Mouse (Mus musculus) kidney, embryonic 16.5 days (tissue): ENCODE measurements at regions not wholly inside any gene's neighbourhood (a gene's known extent, or its start where the extent isn't known, plus 50 kb on each side); places are given as distances from the start of the nearest gene placed in this dataset.

ENCODE experiments used
- ATAC-seq: fragments of 200-750 bp; cut with Nextera tagmentation; 2 replicates; pipeline ENCODE4 v1.8.0; 2017; ENCODE audit warnings: moderate TSS enrichment; ENCODE audit not compliant: low FRiP score, low TSS enrichment
- H3K27ac ChIP-seq: fragments of 300-500 bp; sonication (generic); 2 replicates; pipeline ENCODE4 v1.5.1; 2014; ENCODE audit warnings: low read length
- H3K27me3 ChIP-seq: fragments of 300-500 bp; sonication (generic); 2 replicates; pipeline ENCODE4 v1.6.1; 2014; ENCODE audit warnings: low read length, control low read depth, mixed read lengths; ENCODE audit not compliant: insufficient read depth
- H3K36me3 ChIP-seq: fragments of 300-500 bp; sonication (generic); 2 replicates; pipeline ENCODE4 v1.6.1; 2014; ENCODE audit warnings: low read length, control low read depth, mixed read lengths; ENCODE audit not compliant: insufficient read depth
- H3K4me1 ChIP-seq: fragments of 300-500 bp; sonication (generic); 2 replicates; pipeline ENCODE4 v1.6.1; 2014; ENCODE audit warnings: low read length, control low read depth, mixed read lengths; ENCODE audit not compliant: insufficient read depth
- H3K4me2 ChIP-seq: fragments of 300-500 bp; sonication (generic); replicated peaks from 2 replicates; pipeline ENCODE4 v1.6.1; 2014; ENCODE audit warnings: low read depth, low read length
- H3K4me3 ChIP-seq: fragments of 300-500 bp; sonication (generic); 2 replicates; pipeline ENCODE4 v1.5.1; 2014; ENCODE audit warnings: mild to moderate bottlenecking, low read length
- H3K9ac ChIP-seq: fragments of 300-500 bp; sonication (generic); replicated peaks from 2 replicates; pipeline ENCODE4 v1.6.1; 2014; ENCODE audit warnings: low read length
- H3K9me3 ChIP-seq: fragments of 300-500 bp; sonication (generic); 2 replicates; pipeline ENCODE4 v1.6.1; 2016; ENCODE audit warnings: low read length, control low read depth
- WGBS: fragments of 180-500 bp; shearing (Covaris S2); extraction: QIAGEN DNeasy Blood & Tissue Kit; methylation state at CpG from one replicate; pipeline ENCODE4 v1.1.7; 2014; 5-methylcytosine and 5-hydroxymethylcytosine counted together

DNA sequence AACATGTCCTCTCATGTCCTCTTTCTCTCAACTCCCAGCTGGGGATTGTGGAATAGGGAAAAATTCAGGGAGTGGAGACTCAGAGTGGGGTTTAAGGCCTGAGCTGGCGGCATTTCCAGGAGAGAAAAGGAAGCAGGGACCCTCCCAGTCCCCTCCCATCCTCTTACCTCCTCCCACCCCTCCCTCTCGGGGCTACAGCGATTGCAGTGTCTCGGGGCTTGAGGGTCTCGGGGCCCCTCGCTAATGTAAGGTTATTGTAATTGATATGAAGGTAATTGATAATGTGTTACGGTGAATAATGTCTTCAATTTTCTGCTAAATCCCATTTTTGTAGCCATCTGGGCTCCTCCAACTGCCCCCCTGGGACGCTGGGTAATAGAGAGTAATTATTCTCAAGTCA, 74.2 kb upstream of the Pax2 start:
- Histone ChIP-seq H3K9ac (no peak overlapping the region), H3K9me3 (no peaks in the 10 kb centered on the region), H3K4me3 (no peak overlapping the region), H3K4me1 (peaks cover 16% of the 10 kb centered on the region), H3K27ac (no peak overlapping the region), H3K36me3 (no peaks in the 10 kb centered on the region), H3K27me3 (peaks cover 66% of the 10 kb centered on the region), H3K4me2 (no peak overlapping the region)
- ATAC-seq = no peak
- WGBS = 24% methylated on average over 8 of the region's 8 CpGs

- H3K9me3 ChIP-seq = no peaks in the 10 kb centered on the region
- no peak overlapping the region for H3K9ac ChIP-seq
- WGBS = 7% methylated on average over 12 of the region's 12 CpGs
- no peak overlapping the region for H3K4me3 ChIP-seq
- peaks cover 14% of the 10 kb centered on the region; the same call in 1 of the 2 replicates for H3K4me1 ChIP-seq
- 0 out of 2 replicates have a peak, but pooled peaks have one; percentile 19 for ATAC-seq
- peak overlapping the region; percentile 69; the same call in 1 of the 2 replicates for H3K4me2 ChIP-seq
- H3K27me3 ChIP-seq = peaks cover 60% of the 10 kb centered on the region
- H3K27ac ChIP-seq = no peak overlapping the region
- H3K36me3 ChIP-seq = no peaks in the 10 kb centered on the region
These were observed 72.7 kb upstream of the Pax2 start for GRCm38 (mm10) chr19:44683191-44683590.

DNA sequence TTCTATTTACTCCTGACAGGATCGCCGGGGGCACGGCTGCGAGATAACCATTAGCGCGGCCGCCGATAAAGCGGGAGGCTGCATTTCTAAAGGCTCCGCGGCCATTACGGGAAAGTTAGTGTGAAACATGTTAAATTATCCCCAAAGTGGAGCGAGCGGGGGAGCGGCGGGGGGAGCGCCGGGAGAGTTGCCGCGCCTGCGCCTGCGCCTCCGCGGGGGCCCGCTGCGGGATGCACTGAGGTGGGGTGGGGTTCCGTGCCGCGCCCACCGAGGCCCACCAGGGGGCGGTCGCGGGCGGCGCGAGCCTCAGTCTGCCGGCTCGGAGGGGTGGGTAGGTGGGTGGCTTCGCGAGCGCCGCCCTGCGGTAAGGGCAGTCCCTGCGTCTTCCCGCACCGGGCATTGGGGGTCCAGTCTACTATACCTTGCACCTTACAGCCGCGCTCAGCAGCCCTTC, 71.8 kb upstream of the Pax2 start:
- H3K27me3 ChIP-seq = peaks cover 64% of the 10 kb centered on the region
- H3K9me3 ChIP-seq = no peaks in the 10 kb centered on the region
- H3K4me1 ChIP-seq = peaks cover 14% of the 10 kb centered on the region; the same call in 1 of the 2 replicates
- H3K36me3 ChIP-seq = no peaks in the 10 kb centered on the region
- H3K9ac ChIP-seq = 0 out of 2 replicates have a peak overlapping the region, but pooled peaks have one; percentile 33
- H3K4me2 ChIP-seq = peak overlapping the region; percentile 69
- peak overlapping the region; percentile 40 for H3K4me3 ChIP-seq
- H3K27ac ChIP-seq = no peak overlapping the region
- under 1% methylated on average over 46 of the region's 48 CpGs for WGBS
- no peak for ATAC-seq

- 51% methylated on average over 7 of the region's 7 CpGs for WGBS
- H3K9ac ChIP-seq = no peak overlapping the region
- no peaks in the 10 kb centered on the region for H3K9me3 ChIP-seq
These were observed 69.8 kb upstream of the Pax2 start for GRCm38 (mm10) chr19:44686061-44686460.

GRCm38 (mm10) chr19:44692396-44692795, 63.4 kb upstream of the Pax2 start:
- Histone ChIP-seq H3K4me3 (peak overlapping the region; percentile 22), H3K27me3 (peaks cover 35% of the 10 kb centered on the region), H3K36me3 (no peaks in the 10 kb centered on the region), H3K4me1 (peaks cover 6% of the 10 kb centered on the region), H3K9me3 (no peaks in the 10 kb centered on the region), H3K27ac (no peak overlapping the region), H3K9ac (no peak overlapping the region), H3K4me2 (peak overlapping the region; percentile 54)
- no peak for ATAC-seq
- under 1% methylated on average over 17 of the region's 17 CpGs for WGBS

More at GRCm38 (mm10) chr19:44686061-44686460, 69.8 kb upstream of the Pax2 start:
- ATAC-seq = no peak
- Histone ChIP-seq H3K27me3 (peaks cover 50% of the 10 kb centered on the region), H3K27ac (no peak overlapping the region), H3K4me2 (no peak overlapping the region), H3K4me3 (no peak overlapping the region), H3K4me1 (peaks cover 11% of the 10 kb centered on the region; the same call in 1 of the 2 replicates), H3K36me3 (no peaks in the 10 kb centered on the region)

DNA sequence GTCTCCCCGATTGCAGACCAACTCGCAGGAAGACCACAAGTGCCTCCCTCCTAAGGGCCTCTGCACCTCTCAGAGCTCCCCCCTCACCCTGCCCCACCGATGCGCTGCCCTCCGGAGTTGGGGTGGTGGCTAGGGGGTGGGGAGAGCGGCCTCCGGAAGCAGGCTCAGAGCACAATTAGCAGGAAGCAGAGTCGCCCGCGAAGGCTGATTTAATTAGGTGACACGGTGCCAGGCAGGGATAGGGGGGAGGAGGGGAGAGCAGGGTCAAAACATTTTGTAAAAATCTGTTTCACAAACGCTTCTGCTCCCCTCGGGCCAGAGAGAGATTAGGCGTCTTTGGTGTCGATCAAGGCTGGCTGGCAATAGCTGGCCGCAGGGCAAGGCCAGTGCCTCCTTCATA, 63.0 kb upstream of the Pax2 start:
- no peaks in the 10 kb centered on the region for H3K9me3 ChIP-seq
- peaks cover 39% of the 10 kb centered on the region for H3K27me3 ChIP-seq
- H3K4me3 ChIP-seq = peak overlapping the region; percentile 22
- no peaks in the 10 kb centered on the region for H3K36me3 ChIP-seq
- 2% methylated on average over 16 of the region's 16 CpGs for WGBS
- no peak overlapping the region for H3K9ac ChIP-seq
- H3K27ac ChIP-seq = no peak overlapping the region
- H3K4me2 ChIP-seq = peak overlapping the region; percentile 54
- ATAC-seq = no peak
- H3K4me1 ChIP-seq = peaks cover 6% of the 10 kb centered on the region

DNA sequence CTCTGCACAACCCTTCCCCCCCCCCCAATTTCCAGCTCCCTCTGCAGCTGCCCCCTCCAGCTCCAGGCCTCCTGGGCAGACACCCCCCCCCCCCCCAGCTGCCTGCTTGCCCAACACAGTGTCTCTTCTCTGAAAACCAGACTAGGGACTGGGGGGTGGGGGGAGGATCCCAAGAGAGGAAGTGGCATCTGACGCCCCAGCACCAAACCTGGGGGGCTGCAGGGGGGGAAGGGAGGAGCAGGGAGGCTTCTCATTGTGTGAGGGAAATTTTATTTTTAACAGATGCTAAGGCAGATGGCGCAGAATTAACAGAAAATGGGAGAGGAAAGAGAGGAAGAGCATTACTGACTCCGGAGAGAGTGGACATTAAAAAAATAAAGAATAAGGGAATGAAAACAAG, 60.5 kb upstream of the Pax2 start:
- Histone ChIP-seq H3K9ac (no peak overlapping the region), H3K4me1 (peaks cover 6% of the 10 kb centered on the region), H3K27ac (no peak overlapping the region), H3K9me3 (no peaks in the 10 kb centered on the region), H3K4me3 (no peak overlapping the region), H3K4me2 (no peak overlapping the region), H3K27me3 (peaks cover 51% of the 10 kb centered on the region), H3K36me3 (no peaks in the 10 kb centered on the region)
- no peak for ATAC-seq
- 22% methylated on average over 3 of the region's 3 CpGs for WGBS

GRCm38 (mm10) chr19:44696059-44696712, 59.7 kb upstream of the Pax2 start:
- Histone ChIP-seq H3K4me3 (no peak overlapping the region), H3K9ac (no peak overlapping the region), H3K27ac (no peak overlapping the region), H3K27me3 (peaks cover 54% of the 10 kb centered on the region), H3K4me1 (peaks cover 6% of the 10 kb centered on the region), H3K9me3 (no peaks in the 10 kb centered on the region), H3K36me3 (no peaks in the 10 kb centered on the region), H3K4me2 (no peak overlapping the region)
- WGBS = 7% methylated on average over 8 of the region's 8 CpGs
- no peak for ATAC-seq

GRCm38 (mm10) chr19:44696773-44697172, 59.1 kb upstream of the Pax2 start:
- no peak overlapping the region for H3K9ac ChIP-seq
- H3K4me2 ChIP-seq = no peak overlapping the region
- peaks cover 54% of the 10 kb centered on the region for H3K27me3 ChIP-seq
- 29% methylated on average over 9 of the region's 9 CpGs for WGBS
- no peak for ATAC-seq
- H3K4me1 ChIP-seq = peaks cover 6% of the 10 kb centered on the region
- H3K36me3 ChIP-seq = no peaks in the 10 kb centered on the region
- H3K9me3 ChIP-seq = no peaks in the 10 kb centered on the region
- H3K27ac ChIP-seq = no peak overlapping the region
- no peak overlapping the region for H3K4me3 ChIP-seq
